Mouse (Mus musculus) lung, adult 2 months (tissue): ENCODE data around the gene Efna2.

Experiments used
- CTCF ChIP-seq: fragments of 200-500 bp; IDR thresholded peaks from 2 replicates; pipeline ENCODE4 v1.5.1; 2011; ENCODE audit warnings: mild to moderate bottlenecking, low read length, control low read depth; ENCODE audit not compliant: insufficient read depth
- POLR2A ChIP-seq: fragments of 200-500 bp; IDR thresholded peaks from 2 replicates; pipeline ENCODE4 v1.6.1; 2011; ENCODE audit warnings: low read depth, mild to moderate bottlenecking, control low read depth, low read length, borderline replicate concordance; ENCODE audit errors: extremely low read depth

DNA sequence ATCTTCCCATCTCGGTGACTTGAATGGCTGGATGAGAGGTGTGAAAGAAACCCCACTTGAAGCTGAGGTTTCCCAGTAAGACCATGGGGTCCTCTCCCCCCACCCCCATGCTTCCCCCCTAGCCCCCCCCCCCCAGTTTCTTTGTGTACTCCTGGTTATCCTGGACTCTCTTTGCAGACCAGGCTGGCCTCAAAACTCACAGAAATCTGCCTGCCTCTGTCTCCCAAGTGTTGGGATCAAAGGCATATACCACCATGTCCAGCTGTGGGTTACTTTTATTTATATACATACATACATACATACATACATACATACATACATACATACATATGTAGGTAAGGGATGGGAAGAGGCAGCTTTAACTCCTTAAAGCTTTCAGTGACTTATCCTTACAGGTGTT is 10.2 kb upstream of the Efna2 start:
- TF ChIP-seq CTCF (no peak), POLR2A (no peak)
